Comparison of ENCODE assay signal across 10 mouse cellular contexts in the genomic region with DNA sequence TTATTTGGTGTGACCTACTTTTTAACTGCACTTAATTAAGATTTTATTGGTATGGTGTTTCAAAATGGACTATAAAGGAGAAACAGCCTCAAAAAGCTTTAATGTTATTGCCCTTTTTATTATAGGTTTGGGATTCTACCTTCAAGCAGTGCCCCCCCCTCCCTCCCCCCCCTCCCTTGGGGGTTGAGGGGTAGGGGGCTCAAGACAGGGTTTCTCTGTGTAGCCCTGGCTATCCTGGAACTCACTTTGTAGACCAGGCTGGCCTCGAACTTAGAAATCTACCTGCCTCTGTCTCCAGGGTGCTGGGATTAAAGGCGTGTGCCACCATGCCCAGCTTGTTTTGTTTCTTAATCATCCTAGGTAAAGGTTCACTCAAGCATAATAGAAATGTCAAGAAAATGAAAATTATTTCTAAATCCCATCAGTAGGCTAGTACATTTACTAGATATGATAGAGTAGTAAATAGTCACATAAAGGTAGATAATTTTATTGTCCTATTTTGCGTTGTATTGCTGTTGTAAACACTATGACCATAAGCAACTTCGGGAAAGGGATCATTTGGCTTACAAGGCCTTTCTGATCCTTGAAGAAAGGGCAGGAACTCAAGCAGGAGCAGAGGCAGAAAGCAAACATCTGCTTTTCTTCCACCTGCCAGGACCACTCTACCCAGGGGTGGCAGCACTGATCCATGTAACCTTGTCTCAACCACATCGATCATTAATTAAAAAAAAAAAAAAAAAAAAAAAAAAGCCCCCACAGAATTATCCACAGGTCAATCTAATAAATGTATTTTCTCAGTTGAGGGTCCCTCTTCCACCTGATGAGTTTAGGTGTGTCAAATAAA. TPM values are rescaled to one million over a fixed set of nuclear protein-coding genes. Genes with fewer than 3 reads are reported as not detected.
A peak's percentile ranks its signal among the peaks of the same experiment; 100 is the strongest.
DNase-seq lines count a peak whose midpoint lies in the region; ATAC-seq and TF ChIP-seq lines count a peak whose summit lies in the region.
"Had no signal": no experiment of that assay in that cellular context is flagged by ENCODE, and none has a peak within 500 bp of the region (broad histone marks: within the 10 kb centered on the region; RNA-seq: fewer than 3 reads in every experiment).

No protein-coding gene starts in this region.

- H3K27ac ChIP-seq in lung, embryonic 16.5 days (ENCODE audit: low read length): peak overlapping the region; percentile 93
- peak overlapping the region; percentile 89; the same call in 1 of the 2 replicates for H3K27ac ChIP-seq in embryonic facial prominence, embryonic 12.5 days
- H3K27ac ChIP-seq in liver, embryonic 11.5 days (ENCODE audit: low read depth, low read length): peak overlapping the region; percentile 95
- peak overlapping the region; percentile 86; the same call in 1 of the 2 replicates for H3K27ac ChIP-seq in stomach, embryonic 16.5 days (ENCODE audit: low read length)
- no peak overlapping the region for H3K27ac ChIP-seq in gastrocnemius, adult 2 months

- no peak for DNase-seq in lung, adult 18-20 months
- DNase-seq in liver, embryonic 11.5 days (ENCODE audit: low spot score): peak; percentile 37
- DNase-seq in gastrocnemius, adult 2 months: no peak
- DNase-seq in frontal cortex, postnatal 25 days (ENCODE audit: low spot score in 2 of 2): no peak
- no peak for DNase-seq in right cerebral cortex, postnatal 36 days (ENCODE audit: low spot score in 2 of 2)
- DNase-seq: heart, postnatal 14 days had no signal

- 0 out of 2 replicates have a peak overlapping the region, but pooled peaks have one; percentile 28 for H3K9ac ChIP-seq in lung, embryonic 16.5 days (ENCODE audit: low read length)
- no peak overlapping the region for H3K9ac ChIP-seq in embryonic facial prominence, embryonic 12.5 days
- peak overlapping the region; percentile 57 for H3K9ac ChIP-seq in liver, embryonic 11.5 days (ENCODE audit: low read depth, low read length)
- no peak overlapping the region for H3K9ac ChIP-seq in stomach, embryonic 16.5 days (ENCODE audit: low read length)

- H3K36me3 ChIP-seq in lung, embryonic 16.5 days (ENCODE audit: control insufficient read depth, insufficient read depth, low read length): no peaks in the 10 kb centered on the region
- H3K36me3 ChIP-seq in embryonic facial prominence, embryonic 12.5 days: no peaks in the 10 kb centered on the region
- no peaks in the 10 kb centered on the region for H3K36me3 ChIP-seq in liver, embryonic 11.5 days (ENCODE audit: control insufficient read depth, insufficient read depth, low read length)
- no peaks in the 10 kb centered on the region for H3K36me3 ChIP-seq in stomach, embryonic 16.5 days (ENCODE audit: control insufficient read depth, insufficient read depth, low read length)

- ATAC-seq in lung, embryonic 16.5 days (ENCODE audit: low read depth): no peak
- no peak for ATAC-seq in embryonic facial prominence, embryonic 12.5 days (ENCODE audit: insufficient number of reproducible peaks, insufficient read depth, low FRiP score, low TSS enrichment)
- no peak for ATAC-seq in liver, embryonic 11.5 days (replicated peaks; ENCODE audit: low FRiP score)
- ATAC-seq in stomach, embryonic 16.5 days (ENCODE audit: insufficient read depth, low FRiP score): no peak

- H3K9me3 ChIP-seq in lung, embryonic 16.5 days (ENCODE audit: control insufficient read depth, low read length): no peaks in the 10 kb centered on the region
- no peaks in the 10 kb centered on the region for H3K9me3 ChIP-seq in embryonic facial prominence, embryonic 12.5 days
- no peaks in the 10 kb centered on the region for H3K9me3 ChIP-seq in liver, embryonic 11.5 days (ENCODE audit: control insufficient read depth, low read length)
- H3K9me3 ChIP-seq in stomach, embryonic 16.5 days (replicated peaks; ENCODE audit: control insufficient read depth, low read length): no peaks in the 10 kb centered on the region
- H3K9me3 ChIP-seq: megakaryocyte, embryonic 14.5 days had no signal

- intact Hi-C loops in gastrocnemius, adult 2 months (cut with DNase I): no loop called here

- H3K4me2 ChIP-seq in lung, embryonic 16.5 days (ENCODE audit: low read depth, low read length): peak overlapping the region; percentile 57
- peak overlapping the region; percentile 61 for H3K4me2 ChIP-seq in embryonic facial prominence, embryonic 12.5 days (replicated peaks)
- peak overlapping the region; percentile 59 for H3K4me2 ChIP-seq in liver, embryonic 11.5 days
- H3K4me2 ChIP-seq in stomach, embryonic 16.5 days (ENCODE audit: low read depth, low read length): peak overlapping the region; percentile 51; the same call in 1 of the 2 replicates

- H3K27me3 ChIP-seq in lung, embryonic 16.5 days (ENCODE audit: control insufficient read depth, insufficient read depth, low read depth, low read length): no peaks in the 10 kb centered on the region
- no peaks in the 10 kb centered on the region for H3K27me3 ChIP-seq in embryonic facial prominence, embryonic 12.5 days
- no peaks in the 10 kb centered on the region for H3K27me3 ChIP-seq in liver, embryonic 11.5 days (replicated peaks; ENCODE audit: control insufficient read depth, insufficient read depth, low read length)
- no peaks in the 10 kb centered on the region for H3K27me3 ChIP-seq in stomach, embryonic 16.5 days (ENCODE audit: control insufficient read depth, insufficient read depth, low read length)
- H3K27me3 ChIP-seq: megakaryocyte, embryonic 14.5 days had no signal

- 36% methylated on average over 5 of the region's 5 CpGs for WGBS in lung, embryonic 16.5 days
- 24% methylated on average over 5 of the region's 5 CpGs for WGBS in embryonic facial prominence, embryonic 12.5 days
- 45% methylated on average over 5 of the region's 5 CpGs for WGBS in liver, embryonic 11.5 days
- 30% methylated on average over 5 of the region's 5 CpGs for WGBS in stomach, embryonic 16.5 days

- no peak for TF ChIP-seq CTCF in gastrocnemius, adult 2 months (IDR thresholded peaks at IDR 0.05)

- peak overlapping the region; percentile 36; the same call in 1 of the 2 replicates for H3K4me3 ChIP-seq in lung, embryonic 16.5 days (ENCODE audit: low read length)
- peak overlapping the region; percentile 35; the same call in 1 of the 2 replicates for H3K4me3 ChIP-seq in embryonic facial prominence, embryonic 12.5 days
- H3K4me3 ChIP-seq in liver, embryonic 11.5 days (ENCODE audit: low read depth, low read length): no peak overlapping the region
- peak overlapping the region; percentile 50; the same call in 1 of the 2 replicates for H3K4me3 ChIP-seq in stomach, embryonic 16.5 days (replicated peaks; ENCODE audit: low read length)
- no peak overlapping the region for H3K4me3 ChIP-seq in gastrocnemius, adult 2 months

- peaks cover 22% of the 10 kb centered on the region for H3K4me1 ChIP-seq in lung, embryonic 16.5 days (replicated peaks; ENCODE audit: control insufficient read depth, insufficient read depth, low read length)
- H3K4me1 ChIP-seq in embryonic facial prominence, embryonic 12.5 days: peaks cover 22% of the 10 kb centered on the region
- H3K4me1 ChIP-seq in liver, embryonic 11.5 days (replicated peaks; ENCODE audit: control insufficient read depth, insufficient read depth, low read length): peaks cover 12% of the 10 kb centered on the region
- peaks cover 8% of the 10 kb centered on the region for H3K4me1 ChIP-seq in stomach, embryonic 16.5 days (ENCODE audit: control insufficient read depth, insufficient read depth, low read length)

RNA-seq across cellular contexts. Expression of a gene that starts 1.4 kb away (rescaled TPM):
- 4.9 and 5.8 TPM in 2 replicates for polyA plus RNA-seq in lung, embryonic 16.5 days (2015; fragmentation: Nextera tagmentation; extraction: Ambion mirVana)
- 8.3 and 8.9 TPM in 2 replicates for polyA plus RNA-seq in embryonic facial prominence, embryonic 12.5 days (2016; fragmentation: Nextera tagmentation; extraction: Ambion mirVana)
- polyA plus RNA-seq in liver, embryonic 11.5 days (2014; fragmentation: Nextera tagmentation; extraction: Ambion mirVana): 4.2 and 5.1 TPM in 2 replicates
- 1.9 and 2.5 TPM in 2 replicates for polyA plus RNA-seq in stomach, embryonic 16.5 days (2015; fragmentation: Nextera tagmentation; extraction: Ambion mirVana)
- total RNA-seq in gastrocnemius, adult 2 months (2021): 1 to 10 TPM in 1 of 2 experiments, not detected in 1; 1.2 TPM

RNA-seq across cellular contexts. Expression of a gene that starts 5.8 kb away (rescaled TPM):
- 13.5 and 20.4 TPM in 2 replicates for polyA plus RNA-seq in lung, embryonic 16.5 days (2015; fragmentation: Nextera tagmentation; extraction: Ambion mirVana)
- polyA plus RNA-seq in embryonic facial prominence, embryonic 12.5 days (2016; fragmentation: Nextera tagmentation; extraction: Ambion mirVana): 17.9 and 30.8 TPM in 2 replicates
- 4.5 and 6.5 TPM in 2 replicates for polyA plus RNA-seq in liver, embryonic 11.5 days (2014; fragmentation: Nextera tagmentation; extraction: Ambion mirVana)
- 4.6 and 5.6 TPM in 2 replicates for polyA plus RNA-seq in stomach, embryonic 16.5 days (2015; fragmentation: Nextera tagmentation; extraction: Ambion mirVana)
- 1 to 10 TPM; 1.2 to 2.1 TPM for total RNA-seq in gastrocnemius, adult 2 months (2021)

RNA-seq across cellular contexts. Expression of a gene that starts 7.0 kb away (rescaled TPM):
- polyA plus RNA-seq in lung, embryonic 16.5 days (2015; fragmentation: Nextera tagmentation; extraction: Ambion mirVana): 33.0 and 45.8 TPM in 2 replicates
- 41.3 and 50.1 TPM in 2 replicates for polyA plus RNA-seq in embryonic facial prominence, embryonic 12.5 days (2016; fragmentation: Nextera tagmentation; extraction: Ambion mirVana)
- 6.2 and 10.1 TPM in 2 replicates for polyA plus RNA-seq in liver, embryonic 11.5 days (2014; fragmentation: Nextera tagmentation; extraction: Ambion mirVana)
- polyA plus RNA-seq in stomach, embryonic 16.5 days (2015; fragmentation: Nextera tagmentation; extraction: Ambion mirVana): 7.3 and 11.8 TPM in 2 replicates
- 1 to 10 TPM in 1 of 2 experiments, not detected in 1; 2.2 TPM for total RNA-seq in gastrocnemius, adult 2 months (2021)

RNA-seq across cellular contexts. Expression of a gene that starts 7.3 kb away (rescaled TPM):
- 3.4 and 4.5 TPM in 2 replicates for polyA plus RNA-seq in lung, embryonic 16.5 days (2015; fragmentation: Nextera tagmentation; extraction: Ambion mirVana)
- 3.1 and 3.6 TPM in 2 replicates for polyA plus RNA-seq in embryonic facial prominence, embryonic 12.5 days (2016; fragmentation: Nextera tagmentation; extraction: Ambion mirVana)
- polyA plus RNA-seq in liver, embryonic 11.5 days (2014; fragmentation: Nextera tagmentation; extraction: Ambion mirVana): 1.1 and 1.6 TPM in 2 replicates
- 1.5 and 3.8 TPM in 2 replicates for polyA plus RNA-seq in stomach, embryonic 16.5 days (2015; fragmentation: Nextera tagmentation; extraction: Ambion mirVana)
- 1 to 10 TPM; 3.9 to 6.5 TPM for total RNA-seq in gastrocnemius, adult 2 months (2021)

RNA-seq across cellular contexts. Expression of a gene that starts 11.6 kb away (rescaled TPM):
- polyA plus RNA-seq in lung, embryonic 16.5 days (2015; fragmentation: Nextera tagmentation; extraction: Ambion mirVana): 1.3 and 1.4 TPM in 2 replicates
- 1.6 and 1.9 TPM in 2 replicates for polyA plus RNA-seq in embryonic facial prominence, embryonic 12.5 days (2016; fragmentation: Nextera tagmentation; extraction: Ambion mirVana)
- polyA plus RNA-seq in liver, embryonic 11.5 days (2014; fragmentation: Nextera tagmentation; extraction: Ambion mirVana): 0.80 and 1.1 TPM in 2 replicates
- 1.7 and 2.3 TPM in 2 replicates for polyA plus RNA-seq in stomach, embryonic 16.5 days (2015; fragmentation: Nextera tagmentation; extraction: Ambion mirVana)
- total RNA-seq in gastrocnemius, adult 2 months (2021): 1 to 10 TPM in 1 of 2 experiments, under 1 TPM in 1; 0.42 to 1.1 TPM

Comparison
In these comparisons a context has a peak if more than half of its experiments do, and no peak if none do; other contexts are left out.
1. H3K4me3 ChIP-seq: peak in lung, embryonic 16.5 days (single experiment), embryonic facial prominence, embryonic 12.5 days (single experiment) and stomach, embryonic 16.5 days (single experiment); none in liver, embryonic 11.5 days (single experiment) and gastrocnemius, adult 2 months (single experiment).
2. H3K9ac ChIP-seq: peak in lung, embryonic 16.5 days (single experiment) and liver, embryonic 11.5 days (single experiment); none in embryonic facial prominence, embryonic 12.5 days (single experiment) and stomach, embryonic 16.5 days (single experiment).
3. Peak in every context shown above with its lines, with median percentiles within 50 percentile points of each other: H3K4me2 ChIP-seq.